Mouse (Mus musculus) cerebellum, adult 11 months (tissue): ENCODE results near the gene Ube2j1.

Experiments
- DNase-seq: peaks from one replicate; pipeline ENCODE4 v3.0.0; 2022

Gene Ube2j1

DNA sequence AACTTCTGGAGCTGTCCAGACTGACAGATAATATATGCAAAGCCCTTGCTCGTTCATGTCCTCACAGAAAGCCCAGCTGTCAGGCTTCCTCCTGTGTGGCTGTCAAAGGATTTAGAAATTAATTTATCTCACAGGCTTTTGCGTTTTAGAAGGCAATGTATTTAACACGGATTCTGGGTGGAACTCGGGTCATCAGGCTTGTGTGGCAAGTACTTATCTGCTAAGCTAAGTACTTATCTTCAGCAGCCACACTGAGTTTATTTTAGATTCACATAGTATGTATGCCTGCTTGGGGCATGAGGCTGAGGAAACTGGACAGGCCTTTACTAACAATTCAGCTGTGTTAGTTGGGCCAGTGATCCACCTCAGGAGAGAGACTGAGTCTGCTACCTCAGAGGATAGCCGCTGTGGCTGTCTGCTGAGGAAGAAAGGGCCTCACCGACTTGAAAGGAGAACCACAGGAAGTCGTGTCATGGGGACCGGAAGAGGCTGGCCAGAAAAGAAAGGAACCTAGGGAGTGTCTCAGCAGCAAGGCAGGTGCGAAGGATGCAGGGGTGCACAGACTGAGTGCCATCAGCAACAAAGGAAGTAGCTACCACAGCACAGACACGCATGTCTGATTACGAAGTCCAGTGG, 41.4 kb downstream of the Ube2j1 start:
- no peak for DNase-seq

- DNase-seq: no peak
Observed at GRCm38 (mm10) chr4:33074406-33074805, 43.2 kb downstream of the Ube2j1 start.

GRCm38 (mm10) chr4:33074851-33075250, 43.6 kb downstream of the Ube2j1 start:
- DNase-seq: no peak

GRCm38 (mm10) chr4:33075776-33076524, 44.7 kb downstream of the Ube2j1 start:
- DNase-seq: no peak

DNA sequence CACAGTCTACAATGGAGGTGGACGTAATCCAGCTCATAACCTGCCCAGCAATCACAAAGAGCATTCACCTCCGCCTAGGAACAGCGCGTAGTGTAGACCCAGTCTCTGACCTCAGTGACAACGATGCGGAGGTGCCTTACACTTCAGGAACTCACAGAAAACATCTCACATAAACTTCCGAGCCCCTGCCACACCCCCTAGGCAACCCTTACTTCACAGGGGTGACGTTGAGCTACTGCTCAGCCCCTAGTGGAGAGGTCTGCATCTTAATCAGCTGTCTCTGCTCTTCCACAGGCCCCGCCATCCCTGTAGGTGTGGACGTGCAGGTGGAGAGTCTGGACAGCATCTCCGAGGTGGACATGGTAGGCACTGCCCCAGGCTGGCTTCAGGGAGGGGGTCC, 45.9 kb downstream of the Ube2j1 start:
- no peak for DNase-seq

DNA sequence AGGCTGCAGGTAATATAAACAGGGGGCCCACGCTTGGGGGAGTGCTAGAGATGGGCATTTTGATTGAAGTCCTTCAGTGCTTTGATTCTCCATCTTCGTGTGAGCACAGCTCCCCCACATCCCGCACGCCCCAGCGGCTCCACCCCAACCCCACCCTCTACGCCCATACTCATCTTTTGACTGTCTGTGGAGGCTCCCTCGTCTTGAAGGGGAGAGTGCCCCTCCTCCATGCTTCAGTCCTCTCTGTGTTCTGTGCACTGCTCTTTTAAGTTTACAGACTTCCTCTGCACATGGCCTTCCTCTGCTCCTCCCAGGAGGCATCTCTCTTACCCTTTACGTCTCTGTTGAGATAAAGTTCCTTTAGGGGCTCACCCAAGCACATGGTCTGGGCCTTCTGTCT, 46.5 kb downstream of the Ube2j1 start:
- no peak for DNase-seq

DNA sequence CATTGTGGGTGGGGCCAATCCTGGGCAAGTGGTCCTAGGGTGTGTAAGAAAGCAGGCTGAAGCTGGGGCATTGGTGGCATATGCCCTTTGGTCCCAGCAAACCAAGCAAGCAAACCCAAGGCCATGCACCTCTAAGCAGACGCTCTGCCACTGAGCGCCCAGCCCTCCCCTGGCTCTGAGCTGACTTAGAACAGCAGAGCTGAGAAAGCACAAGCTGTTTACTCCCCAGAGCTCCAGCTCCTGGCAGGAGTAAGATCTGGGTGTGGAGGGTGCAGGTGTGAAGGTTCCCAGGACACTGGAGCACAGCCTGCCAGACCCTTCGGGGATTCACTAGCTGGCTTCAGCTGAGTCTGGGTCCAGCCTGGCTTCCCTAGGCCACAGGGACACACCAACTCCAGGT, 47.3 kb downstream of the Ube2j1 start:
- no peak for DNase-seq

- no peak for DNase-seq
Observed at GRCm38 (mm10) chr4:33099118-33099694, 68.0 kb downstream of the Ube2j1 start.
